ENCODE assay signal across 8 mouse cellular contexts in the genomic region with DNA sequence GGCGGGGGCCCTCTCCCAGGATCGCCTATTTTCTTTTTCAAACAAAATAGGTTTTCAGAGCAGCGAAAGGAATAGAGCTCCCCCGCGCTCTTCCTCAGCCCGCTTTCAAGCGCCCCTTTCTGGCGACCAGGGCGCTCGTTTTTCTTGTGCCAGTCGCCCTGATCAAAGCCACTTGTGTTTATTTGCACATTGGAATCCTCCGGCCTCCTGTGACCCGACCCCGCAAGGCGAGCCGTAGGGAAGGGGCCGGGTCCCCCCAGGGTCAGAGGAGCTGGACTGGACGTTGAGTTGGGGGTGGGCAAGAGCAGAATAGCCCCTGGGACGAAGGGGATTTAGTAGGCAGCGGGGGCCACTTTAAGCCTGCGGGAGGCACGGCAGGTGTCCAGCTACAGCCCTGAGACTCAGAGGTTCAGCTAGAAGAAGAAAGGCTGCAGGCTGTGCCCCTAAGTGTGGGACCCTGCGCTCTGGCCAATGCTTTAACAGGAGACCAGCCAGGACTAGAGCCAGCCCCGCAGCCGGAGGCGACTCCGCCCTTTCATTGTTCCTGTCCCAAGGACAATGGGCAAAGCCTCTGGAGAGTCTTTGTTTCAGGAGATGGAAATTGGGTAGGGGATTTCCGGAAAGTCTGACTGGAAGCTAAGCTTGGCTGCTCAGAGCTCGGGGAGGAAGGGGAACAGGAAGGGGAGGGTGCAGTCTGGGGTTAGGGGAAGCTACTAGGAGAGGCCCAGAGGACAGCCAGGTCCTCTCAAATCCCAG.
DNase-seq lines count a peak whose midpoint lies in the region; ATAC-seq lines count a peak whose summit lies in the region.

No protein-coding gene starts in this region.

- H3K36me3 ChIP-seq in hindbrain, embryonic 12.5 days: no peaks in the 10 kb centered on the region

- H3K9ac ChIP-seq in hindbrain, embryonic 12.5 days: peak overlapping the region; percentile 66

- H3K4me3 ChIP-seq in hindbrain, embryonic 12.5 days: peak overlapping the region; percentile 18

- no peaks in the 10 kb centered on the region for H3K9me3 ChIP-seq in hindbrain, embryonic 12.5 days (replicated peaks)

- H3K27ac ChIP-seq in hindbrain, embryonic 12.5 days: peak overlapping the region; percentile 98

- whole genome bisulfite sequencing in hindbrain, embryonic 12.5 days: under 1% methylated on average over 29 of the region's 29 CpGs

- H3K4me2 ChIP-seq in hindbrain, embryonic 12.5 days (replicated peaks): peak overlapping the region; percentile 58

- peak; percentile 20 for DNase-seq in ovary, adult 18-20 months (ENCODE audit: low spot score)
- no peak for DNase-seq in ovary, postnatal 10 days (ENCODE audit: low spot score)
- peak; percentile 63 for DNase-seq in forelimb bud, embryonic 11.5 days (ENCODE audit: low read depth, low spot score)
- DNase-seq in layer of hippocampus, postnatal 25 days (ENCODE audit: extremely low spot score in 1 of 2, low spot score in 1 of 2): peak; percentile 10 to 14
- DNase-seq in lung, postnatal 25 days (ENCODE audit: low spot score): peak; percentile 70
- DNase-seq in right cerebral cortex, postnatal 25 days: peak; percentile 11
- DNase-seq in urinary bladder, postnatal 14 days (ENCODE audit: low spot score): no peak

- peaks cover 30% of the 10 kb centered on the region for H3K4me1 ChIP-seq in hindbrain, embryonic 12.5 days

- no peaks in the 10 kb centered on the region for H3K27me3 ChIP-seq in hindbrain, embryonic 12.5 days

- peak; percentile 59 for ATAC-seq in hindbrain, embryonic 12.5 days (ENCODE audit: low FRiP score)

Comparison
In these comparisons a context has a peak if more than half of its experiments do, and no peak if none do; other contexts are left out.
1. DNase-seq: peak in ovary, adult 18-20 months (single experiment), forelimb bud, embryonic 11.5 days (single experiment), layer of hippocampus, postnatal 25 days (2 of 2), lung, postnatal 25 days (single experiment) and right cerebral cortex, postnatal 25 days (single experiment); none in ovary, postnatal 10 days (single experiment) and urinary bladder, postnatal 14 days (single experiment).